Mouse (Mus musculus) heart, postnatal 0 days (tissue): ENCODE results near the gene Ubqlnl.

Experiments used
- CTCF ChIP-seq: IDR thresholded peaks from 2 replicates; pipeline ENCODE4 v1.5.1; 2016; ENCODE audit warnings: antibody characterized with exemption, control low read depth, low read depth
- EP300 ChIP-seq: IDR thresholded peaks from 2 replicates; pipeline ENCODE4 v1.6.1; 2016; ENCODE audit warnings: antibody characterized with exemption, low read depth

GRCm38 (mm10) chr7:104191275-104191674 is 40.9 kb upstream of the Ubqlnl start:
- TF ChIP-seq CTCF = no peak
- no peak for TF ChIP-seq EP300
